Mouse (Mus musculus): ENCODE measurements around the gene H2-T22. TPM values are rescaled to one million over a fixed set of nuclear protein-coding genes. Genes with fewer than 3 reads are reported as not detected.
A peak's percentile ranks its signal among the peaks of the same experiment; 100 is the strongest.
"Not testable (repeated sequence)": the region's sequence is repeated elsewhere in the genome, so short reads cannot be mapped to it uniquely, and the experiment has no call there.

H2-T22 gene
- polyA plus RNA-seq, 1 experiment = 45.8 TPM

GRCm38 (mm10) chr17:36020191-36021073 is 22.1 kb downstream of the H2-T22 start, which contains the start of gene H2-T24:
Gene H2-T24, minus strand, starts transcription at chr17:36020560.
- TF ChIP-seq CTCF (IDR thresholded peaks at IDR 0.05; ENCODE audit: control insufficient read depth, insufficient read depth, low read length) = no peak
- TF ChIP-seq POLR2A (IDR thresholded peaks at IDR 0.05; ENCODE audit: borderline replicate concordance, control insufficient read depth, low read depth, low read length) = peak; percentile 49
- peaks cover 13% of the 10 kb centered on the region for H3K4me1 ChIP-seq (ENCODE audit: control insufficient read depth, insufficient read depth, low read length)
- H3K4me3 ChIP-seq (replicated peaks; ENCODE audit: control insufficient read depth, low read depth, low read length) = peak within 1 kb of the TSS; percentile 86
- H3K27ac ChIP-seq (ENCODE audit: control insufficient read depth, insufficient read depth, low read depth, low read length, poor library complexity) = peak within 1 kb of the TSS; percentile 92
- WGBS = 1% methylated on average over 15 of the region's 15 CpGs

GRCm38 (mm10) chr17:36019519-36019918 is 23.0 kb downstream of the H2-T22 start:
- TF ChIP-seq CTCF (IDR thresholded peaks at IDR 0.05; ENCODE audit: control insufficient read depth, insufficient read depth, low read length) (no peak), POLR2A (IDR thresholded peaks at IDR 0.05; ENCODE audit: borderline replicate concordance, control insufficient read depth, low read depth, low read length) (no peak)
- peak overlapping the region; percentile 86 for H3K4me3 ChIP-seq (replicated peaks; ENCODE audit: control insufficient read depth, low read depth, low read length)
- H3K4me1 ChIP-seq (ENCODE audit: control insufficient read depth, insufficient read depth, low read length) = peaks cover 12% of the 10 kb centered on the region
- WGBS = 24% methylated on average over 3 of the region's 3 CpGs
- H3K27ac ChIP-seq (ENCODE audit: control insufficient read depth, insufficient read depth, low read depth, low read length, poor library complexity) = peak overlapping the region; percentile 92; the same call in 1 of the 2 replicates

GRCm38 (mm10) chr17:36018979-36019378 is 23.6 kb downstream of the H2-T22 start:
- peaks cover 11% of the 10 kb centered on the region for H3K4me1 ChIP-seq (ENCODE audit: control insufficient read depth, insufficient read depth, low read length)
- peak overlapping the region; percentile 33; the same call in 1 of the 2 replicates for H3K27ac ChIP-seq (ENCODE audit: control insufficient read depth, insufficient read depth, low read depth, low read length, poor library complexity)
- no peak for TF ChIP-seq POLR2A (IDR thresholded peaks at IDR 0.05; ENCODE audit: borderline replicate concordance, control insufficient read depth, low read depth, low read length)
- TF ChIP-seq CTCF (IDR thresholded peaks at IDR 0.05; ENCODE audit: control insufficient read depth, insufficient read depth, low read length) = no peak
- H3K4me3 ChIP-seq (replicated peaks; ENCODE audit: control insufficient read depth, low read depth, low read length) = peak overlapping the region; percentile 65
- WGBS = 41% methylated on average over 2 of the region's 2 CpGs

GRCm38 (mm10) chr17:36017046-36017445 is 25.5 kb downstream of the H2-T22 start:
- H3K27ac ChIP-seq (ENCODE audit: control insufficient read depth, insufficient read depth, low read depth, low read length, poor library complexity) = no peak overlapping the region
- H3K4me1 ChIP-seq (ENCODE audit: control insufficient read depth, insufficient read depth, low read length) = peaks cover 4% of the 10 kb centered on the region
- no peak overlapping the region for H3K4me3 ChIP-seq (replicated peaks; ENCODE audit: control insufficient read depth, low read depth, low read length)
- TF ChIP-seq CTCF (IDR thresholded peaks at IDR 0.05; ENCODE audit: control insufficient read depth, insufficient read depth, low read length) (no peak), POLR2A (IDR thresholded peaks at IDR 0.05; ENCODE audit: borderline replicate concordance, control insufficient read depth, low read depth, low read length) (no peak)
- 86% methylated on average over 5 of the region's 5 CpGs for WGBS

- no peaks in the 10 kb centered on the region; the same call in 1 of the 2 replicates for H3K4me1 ChIP-seq (ENCODE audit: control insufficient read depth, insufficient read depth, low read length)
- 87% methylated on average over 5 of the region's 5 CpGs for WGBS
- no peak overlapping the region for H3K4me3 ChIP-seq (replicated peaks; ENCODE audit: control insufficient read depth, low read depth, low read length)
- H3K27ac ChIP-seq (ENCODE audit: control insufficient read depth, insufficient read depth, low read depth, low read length, poor library complexity) = no peak overlapping the region
- no peak for TF ChIP-seq POLR2A (IDR thresholded peaks at IDR 0.05; ENCODE audit: borderline replicate concordance, control insufficient read depth, low read depth, low read length)
These were observed 27.6 kb downstream of the H2-T22 start for GRCm38 (mm10) chr17:36014977-36015376.

- H3K27ac ChIP-seq (ENCODE audit: control insufficient read depth, insufficient read depth, low read depth, low read length, poor library complexity); H3K4me3 ChIP-seq (replicated peaks; ENCODE audit: control insufficient read depth, low read depth, low read length); H3K4me1 ChIP-seq (ENCODE audit: control insufficient read depth, insufficient read depth, low read length): not testable (repeated sequence)
- WGBS = 51% methylated on average over 7 of the region's 7 CpGs
These were observed 38.1 kb downstream of the H2-T22 start for GRCm38 (mm10) chr17:36004409-36004808.

- 80% methylated on average over 7 of the region's 7 CpGs for whole genome bisulfite sequencing
- Histone ChIP-seq H3K4me1 (ENCODE audit: control insufficient read depth, insufficient read depth, low read length) (peaks cover 9% of the 10 kb centered on the region), H3K4me3 (replicated peaks; ENCODE audit: control insufficient read depth, low read depth, low read length) (no peak overlapping the region), H3K27ac (ENCODE audit: control insufficient read depth, insufficient read depth, low read depth, low read length, poor library complexity) (no peak overlapping the region; the same call in 1 of the 2 replicates)
- TF ChIP-seq POLR2A (IDR thresholded peaks at IDR 0.05; ENCODE audit: borderline replicate concordance, control insufficient read depth, low read depth, low read length) (no peak), CTCF (IDR thresholded peaks at IDR 0.05; ENCODE audit: control insufficient read depth, insufficient read depth, low read length) (no peak)
These were observed 39.2 kb downstream of the H2-T22 start for GRCm38 (mm10) chr17:36003331-36003730.

GRCm38 (mm10) chr17:36001966-36002365 is 40.6 kb downstream of the H2-T22 start:
- Histone ChIP-seq H3K4me3 (replicated peaks; ENCODE audit: control insufficient read depth, low read depth, low read length) (no peak overlapping the region), H3K4me1 (ENCODE audit: control insufficient read depth, insufficient read depth, low read length) (peaks cover 10% of the 10 kb centered on the region), H3K27ac (ENCODE audit: control insufficient read depth, insufficient read depth, low read depth, low read length, poor library complexity) (peak overlapping the region; percentile 71)
- TF ChIP-seq CTCF (IDR thresholded peaks at IDR 0.05; ENCODE audit: control insufficient read depth, insufficient read depth, low read length) = no peak
- TF ChIP-seq POLR2A (IDR thresholded peaks at IDR 0.05; ENCODE audit: borderline replicate concordance, control insufficient read depth, low read depth, low read length) = no peak
- WGBS = 46% methylated on average over 6 of the region's 6 CpGs
